Mouse (Mus musculus) frontal cortex, postnatal 36 days (tissue): Measurements from ENCODE around the gene Klra8.
"Not testable (repeated sequence)": the region's sequence is repeated elsewhere in the genome, so short reads cannot be mapped to it uniquely, and the experiment has no call there.

Experiments
- DNase-seq, 2 experiments: peaks; one replicate each; pipeline ENCODE4 v3.0.0; 2022; ENCODE audit warnings: low spot score in 2 of 2

The Klra8 gene

DNA sequence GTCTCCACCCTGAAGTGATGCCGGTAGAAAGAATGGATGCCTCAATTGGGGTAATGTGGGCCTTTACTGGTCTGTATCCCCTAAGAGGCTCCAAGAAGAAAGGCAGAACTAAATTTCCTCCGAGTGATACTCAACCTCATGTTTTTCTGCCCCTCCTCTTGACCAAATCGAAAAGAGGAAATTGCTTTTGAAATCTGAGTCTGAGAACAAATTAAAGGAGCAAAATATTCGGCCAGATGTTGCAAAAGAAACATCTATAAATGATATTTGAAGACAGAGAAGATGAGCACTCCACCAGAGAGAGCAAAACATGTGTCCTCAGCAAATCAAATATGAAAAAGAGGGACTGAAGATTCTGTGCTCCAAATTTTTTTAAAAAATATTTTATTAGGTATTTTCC lies at the start of gene Klra8:
Klra8 (minus strand) TSS at position 101 of the 400 bp plus-strand sequence.
- DNase-seq = not testable (repeated sequence)

DNA sequence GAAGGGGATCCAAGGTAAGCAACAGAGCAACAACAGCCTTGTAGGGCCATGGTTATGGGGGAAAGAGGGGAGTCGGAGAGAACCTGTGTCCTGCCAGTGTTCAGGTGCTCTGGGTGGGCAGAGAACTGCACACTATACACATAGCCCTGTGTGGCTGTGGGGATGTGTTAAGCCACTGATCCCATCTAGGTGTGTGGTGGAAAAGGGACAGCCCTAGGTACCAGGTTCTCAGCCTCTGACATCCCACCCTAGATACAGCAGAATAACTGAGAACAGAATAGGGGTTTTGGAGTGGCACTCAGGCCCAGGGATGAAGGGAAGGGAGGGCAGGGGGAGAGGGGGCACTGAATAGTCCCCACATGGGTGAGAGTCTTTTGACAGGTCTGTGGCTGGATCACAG lies 19.2 kb downstream of the Klra8 start:
- DNase-seq = no peak

DNA sequence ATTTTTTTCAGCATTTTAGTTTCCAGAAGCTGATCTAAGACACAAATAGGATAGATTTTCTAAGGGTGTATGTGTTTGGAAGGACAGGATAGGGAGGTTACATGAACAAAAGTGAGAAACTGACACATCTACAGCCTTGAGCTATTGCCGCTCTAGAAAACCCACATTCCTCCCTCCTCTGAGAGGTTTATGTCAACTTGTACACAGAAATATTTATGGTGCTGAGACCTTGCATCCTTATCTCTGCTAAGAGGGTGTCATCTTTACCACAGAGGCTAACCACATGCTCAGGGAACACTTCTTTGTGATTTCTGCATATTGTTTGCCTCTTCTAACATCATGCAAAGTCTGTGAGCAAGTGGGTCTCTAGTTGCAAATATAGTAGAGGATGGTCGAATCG lies 27.0 kb downstream of the Klra8 start:
- not testable (repeated sequence) for DNase-seq

DNA sequence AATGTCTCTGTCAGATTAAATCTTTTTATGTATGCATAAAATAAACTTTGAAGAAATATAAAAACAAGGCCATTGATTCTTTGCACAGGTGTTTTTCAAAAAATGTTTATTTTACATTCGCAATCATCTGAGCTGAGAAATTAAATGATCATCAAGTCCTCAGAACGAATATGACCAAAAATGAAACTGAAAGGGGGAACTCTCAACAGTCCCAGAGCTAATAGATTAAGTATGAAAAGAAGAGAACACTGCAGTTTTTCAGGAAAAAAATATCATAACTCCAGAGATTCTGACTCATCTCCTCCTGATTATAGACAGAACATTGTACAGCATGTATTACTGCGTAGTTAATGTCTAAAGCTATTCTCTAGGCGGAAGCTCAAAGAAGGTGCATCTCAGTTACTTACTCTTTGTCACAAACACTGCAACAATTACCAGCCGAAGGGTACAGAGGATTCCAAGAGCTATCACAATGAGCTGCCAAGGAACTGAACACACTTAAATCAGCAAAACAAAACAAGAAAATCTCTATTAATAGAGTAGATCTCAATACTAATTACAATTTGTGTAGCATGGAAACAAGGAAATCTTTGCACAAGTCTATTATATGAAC lies 37.3 kb downstream of the Klra8 start:
- no peak for DNase-seq

DNA sequence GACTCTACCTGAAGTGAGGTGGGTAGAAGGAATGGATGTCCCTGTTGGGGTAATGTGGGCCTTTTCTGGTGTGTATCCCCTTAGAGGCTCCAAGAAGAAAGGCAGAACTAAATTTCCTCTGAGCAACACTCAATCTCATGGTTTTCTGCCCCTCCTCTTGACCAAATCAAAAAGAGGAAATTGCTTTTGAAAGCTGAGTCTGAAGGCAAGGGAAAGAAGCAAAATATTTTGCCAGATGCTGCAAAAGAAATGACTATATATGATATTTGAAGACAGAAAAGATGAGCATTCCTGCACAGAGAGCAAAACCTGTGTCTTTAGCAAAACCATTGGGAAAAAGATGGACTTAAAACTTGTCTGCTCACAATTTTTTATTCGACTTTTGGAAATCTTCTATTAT lies 62.5 kb downstream of the Klra8 start, which contains the start of gene Klra4:
Klra4 (minus strand) TSS at position 101 of the 400 bp plus-strand sequence.
- not testable (repeated sequence) for DNase-seq
